Mouse (Mus musculus) megakaryocyte, embryonic 14.5 days (primary cell): Measurements from ENCODE around the gene Hist1h3b. TPM values are rescaled to one million over a fixed set of nuclear protein-coding genes. Genes with fewer than 3 reads are reported as not detected.
"Not testable (repeated sequence)": the region's sequence is repeated elsewhere in the genome, so short reads cannot be mapped to it uniquely, and the experiment has no call there.

Experiments used
- H3K27me3 ChIP-seq: replicated peaks from 2 replicates; pipeline ENCODE3; 2012; ENCODE audit warnings: inconsistent platforms
- H3K36me3 ChIP-seq: replicated peaks from 2 replicates; pipeline ENCODE3; 2012; ENCODE audit warnings: low read length, inconsistent platforms, mixed read lengths
- H3K4me1 ChIP-seq: 2 replicates; pipeline ENCODE4 v1.6.1; 2012; ENCODE audit warnings: inconsistent platforms
- H3K4me3 ChIP-seq: replicated peaks from 2 replicates; pipeline ENCODE3; 2012; ENCODE audit warnings: moderate library complexity, mild to moderate bottlenecking, inconsistent platforms
- H3K9me3 ChIP-seq: 2 replicates; pipeline ENCODE4 v1.6.1; 2012; ENCODE audit warnings: inconsistent platforms
- FLI1 ChIP-seq: IDR thresholded peaks from 2 replicates; pipeline ENCODE4 v1.6.1; 2012; ENCODE audit warnings: low read length, inconsistent platforms, mixed read lengths
- GATA1 ChIP-seq: IDR thresholded peaks from 3 replicates; pipeline ENCODE4 v1.6.1; 2012; ENCODE audit warnings: mixed read lengths, low read length, inconsistent platforms, borderline replicate concordance
- polyA plus RNA-seq: library from polyadenylated mRNA; stranded (reverse); fragments of >175 nt; gene quantifications from 2 replicates; pipeline ENCODE4 v1.2.3, GENCODE M21; 2012; ENCODE audit warnings: low replicate concordance; ENCODE audit not compliant: insufficient read depth

Gene Hist1h3b
- polyA plus RNA-seq, 1 experiment = 14.5 TPM

- Histone ChIP-seq H3K36me3 (no peaks in the 10 kb centered on the region), H3K4me3 (no peak overlapping the region), H3K9me3 (no peaks in the 10 kb centered on the region), H3K27me3 (peaks cover 8% of the 10 kb centered on the region), H3K4me1 (peaks cover 22% of the 10 kb centered on the region)
- TF ChIP-seq FLI1 (no peak), GATA1 (no peak)
Observed at GRCm38 (mm10) chr13:23717176-23717575, 34.9 kb upstream of the Hist1h3b start.

GRCm38 (mm10) chr13:23717593-23718245, 34.3 kb upstream of the Hist1h3b start:
- not testable (repeated sequence) for H3K27me3 ChIP-seq, H3K9me3 ChIP-seq, H3K36me3 ChIP-seq, H3K4me3 ChIP-seq
- H3K4me1 ChIP-seq = peaks cover 19% of the 10 kb centered on the region

- no peaks in the 10 kb centered on the region for H3K9me3 ChIP-seq
- TF ChIP-seq FLI1 = no peak
- TF ChIP-seq GATA1 = no peak
- peaks cover 19% of the 10 kb centered on the region for H3K4me1 ChIP-seq
- H3K4me3 ChIP-seq = no peak overlapping the region
- no peaks in the 10 kb centered on the region for H3K36me3 ChIP-seq
- H3K27me3 ChIP-seq = peaks cover 2% of the 10 kb centered on the region
Observed at GRCm38 (mm10) chr13:23724239-23724638, 27.8 kb upstream of the Hist1h3b start.

GRCm38 (mm10) chr13:23725213-23725612, 26.9 kb upstream of the Hist1h3b start:
- Histone ChIP-seq H3K27me3 (peaks cover 2% of the 10 kb centered on the region), H3K4me1 (peaks cover 26% of the 10 kb centered on the region), H3K4me3 (no peak overlapping the region), H3K36me3 (no peaks in the 10 kb centered on the region), H3K9me3 (no peaks in the 10 kb centered on the region)
- TF ChIP-seq FLI1 (no peak), GATA1 (no peak)

- no peak overlapping the region for H3K4me3 ChIP-seq
- no peaks in the 10 kb centered on the region for H3K27me3 ChIP-seq
- H3K36me3 ChIP-seq = no peaks in the 10 kb centered on the region
- H3K9me3 ChIP-seq = no peaks in the 10 kb centered on the region
- TF ChIP-seq GATA1 (no peak), FLI1 (no peak)
- peaks cover 30% of the 10 kb centered on the region for H3K4me1 ChIP-seq
Observed at GRCm38 (mm10) chr13:23728472-23729191, 23.4 kb upstream of the Hist1h3b start.

- no peaks in the 10 kb centered on the region for H3K9me3 ChIP-seq
- peaks cover 26% of the 10 kb centered on the region for H3K4me1 ChIP-seq
- no peaks in the 10 kb centered on the region for H3K36me3 ChIP-seq
- peak overlapping the region; percentile 26 for H3K4me3 ChIP-seq
- TF ChIP-seq GATA1 (no peak), FLI1 (no peak)
- H3K27me3 ChIP-seq = no peaks in the 10 kb centered on the region
Observed at GRCm38 (mm10) chr13:23729192-23729525, 22.9 kb upstream of the Hist1h3b start.

GRCm38 (mm10) chr13:23729706-23730105, 22.4 kb upstream of the Hist1h3b start:
- H3K27me3 ChIP-seq = no peaks in the 10 kb centered on the region
- no peaks in the 10 kb centered on the region for H3K36me3 ChIP-seq
- peaks cover 23% of the 10 kb centered on the region for H3K4me1 ChIP-seq
- TF ChIP-seq GATA1 (no peak), FLI1 (no peak)
- no peak overlapping the region for H3K4me3 ChIP-seq
- H3K9me3 ChIP-seq = no peaks in the 10 kb centered on the region

- Histone ChIP-seq H3K36me3 (no peaks in the 10 kb centered on the region), H3K27me3 (no peaks in the 10 kb centered on the region), H3K4me3 (no peak overlapping the region), H3K9me3 (no peaks in the 10 kb centered on the region), H3K4me1 (peaks cover 19% of the 10 kb centered on the region)
- TF ChIP-seq FLI1 (no peak), GATA1 (no peak)
Observed at GRCm38 (mm10) chr13:23730479-23730878, 21.6 kb upstream of the Hist1h3b start.

- no peak overlapping the region for H3K4me3 ChIP-seq
- peaks cover 19% of the 10 kb centered on the region for H3K4me1 ChIP-seq
- no peaks in the 10 kb centered on the region for H3K27me3 ChIP-seq
- no peaks in the 10 kb centered on the region for H3K9me3 ChIP-seq
- TF ChIP-seq FLI1 = no peak
- no peak for TF ChIP-seq GATA1
- H3K36me3 ChIP-seq = no peaks in the 10 kb centered on the region
Observed at GRCm38 (mm10) chr13:23732156-23732804, 19.8 kb upstream of the Hist1h3b start.

- TF ChIP-seq FLI1 (no peak), GATA1 (no peak)
- no peaks in the 10 kb centered on the region for H3K36me3 ChIP-seq
- H3K4me1 ChIP-seq = peaks cover 20% of the 10 kb centered on the region
- H3K9me3 ChIP-seq = no peaks in the 10 kb centered on the region
- H3K4me3 ChIP-seq = no peak overlapping the region
- H3K27me3 ChIP-seq = no peaks in the 10 kb centered on the region
Observed at GRCm38 (mm10) chr13:23737091-23737490, 15.0 kb upstream of the Hist1h3b start.
